Mouse (Mus musculus): Measurements from ENCODE around the gene Pgbd1.
"Not testable (repeated sequence)": the region's sequence is repeated elsewhere in the genome, so short reads cannot be mapped to it uniquely, and the experiment has no call there.

Gene Pgbd1

DNA sequence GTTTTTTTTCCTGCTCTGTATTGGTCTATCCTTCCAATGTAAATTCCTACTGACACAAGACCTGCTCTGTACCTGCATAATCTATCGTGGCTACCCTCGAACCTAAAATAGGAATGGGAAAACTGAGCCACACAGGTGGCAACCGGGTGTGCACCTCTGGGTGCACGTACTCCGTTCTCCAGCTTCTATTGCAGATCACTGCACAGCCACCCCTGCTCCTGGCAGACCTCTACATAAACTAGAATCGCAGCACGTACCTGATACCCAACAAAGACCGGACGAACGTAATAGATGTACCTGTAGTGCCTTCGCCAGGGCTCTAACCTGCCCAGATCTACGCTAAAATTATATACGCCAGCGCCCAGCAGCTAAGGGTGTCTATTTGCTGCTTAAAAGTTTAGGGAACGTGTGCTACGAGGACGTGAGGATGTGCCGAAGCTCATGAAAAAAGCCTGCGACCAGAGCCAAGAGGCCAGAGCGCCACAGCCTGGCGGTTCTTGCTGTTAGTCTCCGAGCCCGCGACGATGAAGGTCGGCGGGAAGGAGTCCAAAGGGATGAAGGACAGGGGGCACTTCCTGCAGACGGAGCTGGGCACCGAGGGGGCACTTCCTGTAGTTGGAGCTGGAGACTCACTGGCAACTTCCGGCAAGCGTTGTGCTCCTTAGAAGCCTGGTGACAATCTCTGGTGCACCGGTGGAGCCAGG is at the start of gene Pgbd1:
Gene Pgbd1 (minus strand): TSS at position 556 of the 704 bp plus-strand sequence.
- peak; percentile 82 for DNase-seq

- DNase-seq, result no peak
Measured at GRCm38 (mm10) chr13:21486881-21487280, 46.0 kb upstream of the Pgbd1 start.

GRCm38 (mm10) chr13:21478759-21479670 is 38.2 kb upstream of the Pgbd1 start, which contains the start of the genes Zkscan4 and Gm10065:
Zkscan4 (plus strand) TSS chr13:21478907.
Gm10065 (minus strand) TSS chr13:21479441.
- peak; percentile 30 for DNase-seq

- DNase-seq, result no peak
Measured at GRCm38 (mm10) chr13:21472427-21472826, 31.6 kb upstream of the Pgbd1 start.

DNA sequence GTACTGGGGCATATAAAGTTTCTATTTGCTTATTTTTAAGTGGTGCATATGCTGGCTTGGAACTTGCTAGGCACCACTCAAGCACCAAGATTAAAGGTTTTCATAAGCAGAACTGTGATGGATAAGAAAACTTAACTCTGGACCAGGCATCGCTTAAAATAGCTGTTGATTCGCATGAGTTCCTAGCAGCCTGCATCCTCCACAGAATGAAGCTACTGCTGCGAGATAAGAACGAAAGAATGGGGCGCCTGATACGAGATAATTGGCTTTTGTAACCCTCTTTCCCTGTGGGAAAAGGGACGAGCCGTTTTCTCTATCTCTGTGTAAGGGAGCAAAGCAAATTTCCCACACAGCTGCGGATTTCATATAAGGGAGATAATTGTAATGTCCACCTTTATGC is 28.2 kb upstream of the Pgbd1 start:
- DNase-seq, result peak; percentile 5

DNA sequence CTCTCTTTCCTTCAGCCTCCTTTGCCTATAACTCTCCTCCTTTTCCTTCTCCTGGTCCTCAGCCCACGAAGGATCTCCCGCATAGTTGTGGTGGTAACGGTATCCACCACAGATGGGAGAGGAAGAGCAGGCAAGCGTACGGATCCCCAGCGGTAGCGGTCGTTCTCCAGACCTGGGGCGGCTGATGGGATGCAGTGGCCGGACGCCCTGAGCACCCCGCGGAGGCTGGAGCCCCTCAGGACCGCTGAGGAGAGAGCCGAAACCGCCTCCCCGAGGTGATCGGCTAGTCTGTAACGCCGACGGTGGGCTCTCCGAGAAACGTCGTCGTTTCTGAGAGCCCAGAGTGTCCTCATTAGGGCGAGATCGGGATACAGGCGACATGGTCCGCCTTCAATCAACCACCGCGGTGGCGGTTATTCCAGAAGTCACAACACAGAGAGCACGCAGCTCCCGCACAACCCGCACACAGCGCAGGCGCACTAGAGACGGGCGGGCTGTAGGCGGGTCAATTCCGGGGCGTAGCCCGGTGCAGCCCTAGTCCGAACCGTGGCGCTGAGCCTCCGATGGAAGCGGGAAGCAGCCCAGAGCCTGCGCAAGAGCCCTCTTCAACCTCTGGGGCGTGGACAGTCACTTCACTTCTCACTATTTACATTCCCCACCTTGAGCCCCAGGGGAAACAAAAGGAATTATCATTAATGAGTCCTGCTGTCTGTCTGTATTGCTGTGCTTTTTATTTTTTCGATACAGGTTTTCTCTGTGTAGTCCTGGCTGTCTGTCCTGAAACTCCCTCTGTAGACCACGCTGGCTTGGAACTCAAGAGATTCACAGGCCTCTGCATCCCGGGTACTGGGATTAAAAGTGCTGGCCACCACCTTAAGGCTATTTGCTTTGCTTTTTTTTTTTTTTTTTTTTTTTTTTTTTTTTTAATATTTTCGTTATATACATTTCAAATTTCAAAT is 27.5 kb upstream of the Pgbd1 start, which contains the start of gene Nkapl:
Gene Nkapl (minus strand): TSS at position 449 of the 959 bp plus-strand sequence.
- DNase-seq, result peak; percentile 94

- DNase-seq, result no peak
Measured at GRCm38 (mm10) chr13:21467336-21467735, 26.5 kb upstream of the Pgbd1 start.

DNA sequence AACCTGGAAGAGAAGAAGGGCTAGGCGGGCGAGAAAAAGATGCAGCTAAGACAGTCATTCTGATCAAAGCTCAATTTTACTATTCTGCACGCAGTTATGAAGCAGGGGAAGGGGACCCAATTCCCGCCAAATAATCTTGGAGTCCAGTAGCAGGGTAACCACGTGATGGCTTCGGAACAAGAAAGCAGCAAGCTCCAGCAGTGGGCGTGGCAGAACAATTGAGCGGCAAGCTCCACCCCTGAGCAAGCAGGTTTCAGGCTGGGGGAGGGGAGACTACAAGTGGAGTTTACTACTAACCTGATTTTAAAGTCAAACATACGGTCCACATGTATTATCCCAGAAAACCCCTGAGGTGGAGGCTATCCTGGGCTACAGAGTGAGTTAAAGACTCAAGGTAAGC is 21.7 kb upstream of the Pgbd1 start:
- not testable (repeated sequence) for DNase-seq

DNA sequence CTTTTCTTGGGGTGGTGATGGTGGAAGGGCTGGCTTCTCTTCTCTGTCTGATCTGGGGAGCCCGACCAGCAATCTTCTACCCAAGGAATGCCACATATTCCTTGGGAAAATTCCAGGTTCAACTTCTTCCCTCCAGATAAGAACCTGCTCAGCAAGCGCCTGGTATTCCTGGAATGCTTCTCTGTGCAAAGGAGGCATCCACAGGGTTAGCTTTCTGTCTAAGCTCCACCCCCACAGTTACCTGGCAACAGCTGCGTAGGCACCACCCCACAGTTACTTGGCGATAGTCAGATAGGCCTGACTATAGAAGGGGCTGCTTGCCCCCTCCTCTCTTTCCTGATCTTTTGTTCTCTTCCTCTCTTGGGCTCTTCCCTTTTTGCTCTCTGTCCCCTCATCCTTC is 15.5 kb upstream of the Pgbd1 start:
- DNase-seq, result no peak

DNA sequence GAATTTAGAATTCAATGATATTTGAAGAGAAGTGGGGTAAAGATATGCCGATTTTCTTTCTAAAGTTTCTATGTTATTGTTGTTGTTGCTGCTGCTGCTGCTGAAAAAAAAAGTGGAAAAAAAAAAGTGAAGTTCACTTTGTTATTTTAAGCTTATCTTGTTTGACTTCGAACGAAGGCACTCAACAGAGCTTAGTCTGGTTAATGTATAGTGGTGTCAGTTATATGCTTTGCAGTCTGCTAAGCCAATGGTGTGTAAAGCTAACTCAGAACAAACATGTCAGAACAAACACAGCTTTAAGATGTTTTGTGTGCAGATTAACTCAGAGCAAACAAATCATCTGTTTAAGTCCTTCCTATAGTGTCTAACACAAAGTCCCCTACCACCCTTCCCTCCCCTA is 13.3 kb upstream of the Pgbd1 start:
- DNase-seq, result no peak

- DNase-seq, result peak; percentile 73
Measured at GRCm38 (mm10) chr13:21453449-21453848, 12.6 kb upstream of the Pgbd1 start, which contains the start of gene Zscan26. Zscan26 (minus strand) TSS chr13:21453730.

GRCm38 (mm10) chr13:21453042-21453441 is 12.2 kb upstream of the Pgbd1 start:
- no peak for DNase-seq

GRCm38 (mm10) chr13:21447856-21448614 is 7.2 kb upstream of the Pgbd1 start:
- no peak for DNase-seq

GRCm38 (mm10) chr13:21446796-21447195 is 5.9 kb upstream of the Pgbd1 start:
- DNase-seq, result no peak

DNA sequence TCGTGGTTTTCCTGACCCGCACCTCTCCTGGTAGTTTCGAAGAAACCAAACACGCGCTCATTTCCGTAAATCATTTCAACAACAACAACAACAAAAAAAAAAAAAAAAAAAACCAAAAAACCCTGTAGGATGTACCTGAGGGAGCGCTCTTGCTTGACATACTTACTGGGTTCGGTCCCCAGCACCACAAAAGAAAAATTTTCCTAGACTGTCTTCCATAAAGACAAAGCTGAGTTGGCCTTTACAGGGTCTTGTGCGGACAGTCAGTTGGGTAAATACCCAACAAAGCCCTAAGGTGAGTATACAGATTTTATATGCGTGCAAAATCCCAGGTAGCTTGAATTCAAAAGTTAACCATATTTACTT is 332 bp upstream of the Pgbd1 start:
- DNase-seq, result no peak

DNA sequence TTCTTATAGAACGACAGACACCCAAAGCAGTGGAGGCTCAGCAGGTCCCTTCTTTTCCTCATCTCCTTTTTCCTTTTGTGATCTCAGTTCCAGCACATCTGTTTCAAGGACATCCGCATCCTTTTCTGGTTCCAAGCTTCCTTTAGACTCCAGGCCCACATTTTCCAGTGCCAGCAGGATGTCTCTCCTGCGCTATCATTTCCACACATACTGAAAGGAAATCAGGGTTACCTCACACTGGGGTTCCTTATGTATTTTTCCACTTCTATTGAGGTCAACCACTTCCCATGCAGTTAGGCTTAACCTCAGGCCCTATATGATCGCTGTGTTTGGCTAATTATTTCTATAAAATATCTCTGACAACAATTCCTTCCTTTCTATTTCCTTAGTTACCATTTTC is 5.4 kb downstream of the Pgbd1 start:
- DNase-seq, result no peak

- DNase-seq, result no peak
Measured at GRCm38 (mm10) chr13:21427631-21428030, 13.2 kb downstream of the Pgbd1 start.

- no peak for DNase-seq
Measured at GRCm38 (mm10) chr13:21423301-21423700, 17.6 kb downstream of the Pgbd1 start.

DNA sequence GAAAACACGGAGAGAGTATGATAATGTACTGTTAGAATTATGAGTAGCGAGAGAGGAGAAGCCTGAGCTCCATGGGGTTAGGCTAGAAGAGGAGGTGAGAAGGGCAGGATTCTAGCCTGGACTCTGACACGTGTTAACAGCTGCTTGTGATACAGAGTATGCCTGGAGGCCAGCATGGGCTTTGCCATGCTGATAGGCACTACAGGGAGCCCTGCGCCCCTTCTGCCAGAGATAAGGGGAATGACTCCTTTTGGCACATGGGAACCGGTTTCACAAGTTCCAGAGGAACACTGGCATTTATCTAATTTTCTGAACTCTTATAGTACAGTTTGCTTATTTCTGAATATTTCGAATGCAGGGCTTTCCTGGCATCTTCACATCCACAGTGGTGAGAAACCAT is 22.0 kb downstream of the Pgbd1 start:
- peak; percentile 89 for DNase-seq

- DNase-seq, result no peak
Measured at GRCm38 (mm10) chr13:21417298-21418010, 23.4 kb downstream of the Pgbd1 start.

DNA sequence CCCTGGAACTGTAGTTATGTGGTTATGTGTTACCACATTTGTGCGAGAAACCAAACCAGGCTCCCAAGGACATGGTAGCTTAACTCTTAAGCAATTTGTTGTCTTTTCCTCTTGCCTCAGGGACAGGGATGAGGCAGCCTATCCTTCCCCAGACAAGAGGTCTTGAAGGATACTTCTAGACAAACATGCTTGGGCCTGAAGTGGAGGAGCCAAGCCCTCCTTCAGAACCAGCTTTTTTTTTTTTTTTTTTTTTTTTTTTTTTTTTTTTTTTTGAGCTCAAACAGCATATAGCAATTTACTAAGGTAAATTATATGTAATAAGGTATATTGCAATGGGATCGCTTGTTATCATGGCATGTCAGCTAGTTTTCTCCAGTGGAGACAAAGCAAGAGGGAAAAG is 25.1 kb downstream of the Pgbd1 start:
- no peak for DNase-seq

Measured in liver (tissue).